Mouse (Mus musculus) spleen, adult 12 weeks (tissue): ENCODE results near the gene Elmo1.

Experiments
- DNase-seq: peaks from one replicate; pipeline ENCODE4 v3.0.0; 2022; ENCODE audit warnings: low spot score

Gene Elmo1

DNA sequence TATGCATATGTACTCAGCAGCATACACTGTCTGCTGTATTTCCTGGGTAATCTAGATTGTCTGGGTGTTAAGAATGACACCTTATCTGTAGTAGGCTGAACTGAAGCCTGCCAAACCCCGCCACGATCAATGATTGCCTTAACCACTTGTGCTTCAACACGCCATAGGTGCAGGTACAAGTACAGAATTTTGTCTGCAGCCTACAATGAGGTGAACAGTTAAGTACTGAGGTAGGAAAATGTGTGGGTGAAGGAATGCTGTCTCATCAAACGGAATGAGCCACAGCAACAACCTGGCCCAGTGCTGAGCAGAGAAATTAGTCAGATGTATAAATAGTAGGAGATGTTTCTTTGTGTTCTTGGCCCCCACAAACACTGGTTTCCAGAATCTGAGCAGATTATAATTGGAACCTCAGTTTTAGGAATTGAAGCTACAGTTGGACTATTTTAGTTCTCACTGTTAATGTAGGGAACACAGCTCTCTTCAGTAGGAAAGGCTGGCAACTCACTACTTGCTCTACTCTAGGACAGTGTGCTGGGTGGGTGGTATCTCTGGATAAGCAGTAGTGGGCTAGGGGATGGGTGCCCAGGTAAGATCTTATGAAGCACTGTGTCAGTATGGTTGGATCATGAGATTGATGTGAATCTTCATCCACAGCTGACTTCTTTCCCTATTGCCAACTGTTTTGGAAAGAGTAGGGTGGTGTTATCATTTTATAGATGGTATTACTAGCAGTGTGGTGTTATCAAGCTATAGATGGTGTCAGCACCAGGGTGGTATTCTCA is 4.7 kb downstream of the Elmo1 start:
- DNase-seq, result no peak

GRCm38 (mm10) chr13:20097006-20097617 is 6.7 kb downstream of the Elmo1 start:
- DNase-seq, result no peak

DNA sequence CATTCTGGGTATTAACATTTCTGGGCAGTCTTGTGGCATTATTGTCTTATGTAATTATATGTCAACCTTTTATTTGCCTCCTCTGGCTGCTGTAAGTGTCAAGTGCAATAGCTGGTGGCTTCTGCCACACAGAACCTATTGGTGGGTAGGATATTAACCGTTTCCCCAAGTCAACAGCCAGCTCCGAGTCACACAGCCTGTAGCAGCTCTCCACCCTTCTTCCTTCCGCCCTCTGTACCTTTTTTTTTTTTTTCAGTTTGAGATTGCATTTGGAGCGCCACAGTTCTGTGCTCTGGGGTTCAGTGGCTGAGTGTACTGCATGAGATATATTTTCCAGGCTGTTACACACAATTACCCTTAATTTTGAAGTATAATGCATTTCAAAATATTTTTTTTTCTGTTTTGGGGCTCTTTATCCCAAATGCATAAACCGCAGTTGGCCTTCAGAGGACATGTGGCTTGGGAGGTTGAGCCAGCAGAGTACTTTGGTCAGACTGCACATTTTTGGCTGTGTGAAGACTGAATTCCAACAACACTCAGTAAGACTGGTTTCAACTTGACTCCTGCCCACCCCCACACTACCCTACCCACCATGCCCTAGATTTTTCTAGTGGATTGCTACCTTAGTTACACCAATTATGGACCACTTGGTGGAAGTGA is 7.7 kb downstream of the Elmo1 start:
- no peak for DNase-seq

GRCm38 (mm10) chr13:20098594-20098965 is 8.2 kb downstream of the Elmo1 start:
- no peak for DNase-seq

- DNase-seq, result no peak
These were observed 9.2 kb downstream of the Elmo1 start for GRCm38 (mm10) chr13:20099546-20099945.

- DNase-seq, result no peak
These were observed 10.0 kb downstream of the Elmo1 start for GRCm38 (mm10) chr13:20100357-20100756.

GRCm38 (mm10) chr13:20101691-20102090 is 11.3 kb downstream of the Elmo1 start:
- DNase-seq, result no peak

DNA sequence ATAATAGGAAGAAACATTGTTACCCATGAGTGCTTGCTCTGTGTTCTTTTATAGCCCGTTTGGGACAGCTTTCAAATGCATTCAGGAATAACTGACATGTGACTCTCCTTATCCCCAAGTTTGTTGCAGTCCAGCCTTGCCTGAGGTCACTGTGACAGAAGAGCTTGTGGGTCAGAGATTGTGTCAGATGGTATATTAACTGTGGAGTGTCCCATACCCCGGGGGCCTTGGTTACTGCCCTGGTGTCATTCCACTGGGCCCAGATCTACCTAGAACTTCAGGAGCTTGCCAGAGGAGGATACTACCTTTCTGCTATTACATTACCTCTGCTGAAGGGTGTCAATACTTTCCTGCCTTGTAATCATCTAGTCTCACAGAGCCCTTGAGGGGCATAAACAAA is 14.4 kb downstream of the Elmo1 start:
- DNase-seq, result no peak

DNA sequence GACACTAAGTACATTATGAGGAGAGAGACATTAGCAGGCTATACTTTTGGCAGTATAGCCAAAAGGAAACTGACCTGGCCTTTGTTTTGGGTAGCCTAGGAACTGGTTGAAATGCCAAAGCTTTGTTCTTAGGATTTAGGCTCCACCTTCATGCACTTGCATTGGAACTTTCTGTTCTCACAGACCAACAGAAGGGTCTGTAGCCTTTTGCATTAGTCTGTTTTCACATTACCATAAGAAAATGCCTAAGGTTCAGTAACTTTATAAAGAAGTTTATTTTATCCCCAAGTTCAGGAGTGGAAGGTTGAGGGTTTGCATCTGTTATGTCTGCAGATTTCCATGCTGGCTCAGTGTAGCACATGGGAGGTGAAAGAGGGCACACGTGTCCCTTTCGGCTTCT is 15.6 kb downstream of the Elmo1 start:
- no peak for DNase-seq

- no peak for DNase-seq
These were observed 17.6 kb downstream of the Elmo1 start for GRCm38 (mm10) chr13:20107953-20108498.

DNA sequence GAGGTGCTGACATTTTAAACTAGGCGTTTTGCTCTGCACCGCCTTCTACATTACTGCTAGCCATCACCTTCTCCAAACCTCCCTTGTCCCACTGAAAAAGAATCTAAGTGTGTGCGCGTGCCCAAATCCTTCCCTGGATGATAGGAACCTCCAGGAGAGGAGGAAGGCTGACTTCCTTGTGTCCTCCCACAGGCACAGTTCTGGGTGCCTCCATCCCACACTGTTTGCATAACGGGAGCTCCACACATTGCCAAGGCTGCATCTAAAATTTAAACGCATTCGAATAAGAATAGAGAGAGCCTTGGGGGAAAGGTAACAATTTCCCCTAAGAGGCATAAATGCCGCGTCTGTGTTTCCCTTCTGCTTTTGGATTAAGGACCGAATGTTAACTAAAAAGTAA is 18.6 kb downstream of the Elmo1 start:
- DNase-seq, result no peak

GRCm38 (mm10) chr13:20109446-20109845 is 19.1 kb downstream of the Elmo1 start:
- DNase-seq, result no peak

GRCm38 (mm10) chr13:20109987-20110680 is 19.7 kb downstream of the Elmo1 start:
- no peak for DNase-seq

DNA sequence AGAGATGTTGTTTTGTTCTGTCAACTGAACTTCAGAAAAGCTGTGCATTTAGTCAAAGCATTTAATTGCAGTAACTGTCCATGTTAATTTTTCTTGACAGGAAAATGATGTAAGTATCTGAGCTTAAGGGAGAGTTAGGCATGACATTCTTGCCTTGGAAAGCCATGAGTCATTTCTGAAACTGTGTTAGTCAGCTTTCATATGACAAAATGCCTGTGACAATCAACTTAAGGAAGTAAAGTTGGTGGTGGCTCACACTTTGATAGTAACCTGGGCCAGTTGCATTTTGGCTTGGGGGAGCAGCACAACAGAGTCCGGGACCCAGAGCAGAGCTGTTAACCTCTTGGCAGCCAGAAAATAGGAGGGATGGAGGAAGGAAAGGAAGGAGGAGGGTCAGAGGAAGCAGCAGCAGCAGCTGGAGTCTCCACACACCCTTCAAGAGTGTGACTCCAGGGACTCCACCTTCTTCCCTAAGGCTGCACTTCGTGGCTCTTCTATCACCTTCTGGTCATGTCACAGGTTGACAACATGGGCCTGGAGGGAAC is 20.9 kb downstream of the Elmo1 start:
- DNase-seq, result no peak

- DNase-seq, result no peak
These were observed 24.9 kb downstream of the Elmo1 start for GRCm38 (mm10) chr13:20115131-20115907.

DNA sequence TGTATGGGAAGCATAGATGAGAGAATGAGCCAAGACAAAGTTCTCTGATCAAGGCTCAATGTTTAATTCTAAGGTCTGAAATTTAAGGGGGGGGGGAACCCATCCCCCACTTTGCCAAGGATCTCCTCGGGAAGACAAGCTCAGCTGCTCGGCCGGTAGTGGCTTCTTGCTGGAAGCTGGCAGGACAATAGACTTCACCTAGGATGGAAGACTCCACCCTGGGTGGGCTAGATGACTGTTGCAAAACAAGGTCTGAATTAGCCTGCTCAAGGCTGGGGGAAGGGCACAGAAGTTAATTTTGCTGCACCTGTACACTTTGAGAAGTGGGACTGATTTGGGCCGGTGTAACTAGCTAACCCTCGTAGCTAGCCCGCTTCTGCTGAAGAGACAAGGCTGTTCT is 25.6 kb downstream of the Elmo1 start:
- DNase-seq, result no peak

DNA sequence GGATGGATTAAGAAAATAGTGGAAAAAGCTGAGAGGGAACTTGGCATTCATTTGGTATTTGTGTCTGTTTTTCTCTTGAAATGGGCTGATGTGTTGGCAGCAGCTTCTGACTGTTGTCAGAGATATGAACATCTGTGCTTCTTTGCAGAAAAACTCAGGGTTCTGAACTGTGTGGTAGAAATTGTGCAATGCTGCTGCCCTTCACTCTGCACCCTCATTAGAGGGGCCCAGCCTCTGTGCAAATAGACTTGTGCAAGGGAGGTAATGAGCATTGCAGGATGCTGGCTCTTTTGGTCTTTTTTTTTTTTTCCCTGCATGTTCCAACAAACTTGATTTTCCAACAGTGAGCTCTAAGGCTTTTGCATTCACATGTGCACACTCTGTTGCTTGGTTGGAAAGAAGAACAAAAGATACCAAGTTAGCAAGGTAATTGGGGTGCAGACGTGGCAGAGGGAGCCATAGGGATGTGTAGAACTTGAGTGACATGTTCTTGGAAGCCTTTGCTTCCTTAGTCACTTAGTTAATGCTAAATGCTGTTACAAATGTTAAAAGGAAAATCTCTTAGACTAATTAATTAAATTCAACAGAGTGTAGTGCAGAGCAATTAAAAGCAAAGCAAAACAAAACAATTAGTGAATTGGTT is 26.6 kb downstream of the Elmo1 start:
- no peak for DNase-seq

DNA sequence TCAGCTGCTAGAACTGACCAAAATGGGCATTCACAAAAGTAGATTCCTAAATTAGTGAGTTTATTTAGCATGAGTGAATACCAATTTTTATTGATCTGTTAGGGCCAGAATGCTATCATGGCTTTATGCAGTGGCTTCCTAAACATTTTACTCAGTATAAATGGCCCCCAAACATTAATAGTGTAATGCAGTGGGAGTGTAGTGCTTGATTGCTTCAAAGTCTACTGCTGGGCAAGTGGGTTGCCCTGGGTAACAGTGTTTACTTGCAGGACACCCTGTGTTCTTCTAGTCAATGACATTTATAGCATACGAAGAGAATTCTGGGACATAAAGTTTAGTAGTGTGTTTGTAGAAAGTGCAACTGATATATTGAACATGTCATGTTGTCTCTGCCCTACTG is 27.3 kb downstream of the Elmo1 start:
- DNase-seq, result no peak

DNA sequence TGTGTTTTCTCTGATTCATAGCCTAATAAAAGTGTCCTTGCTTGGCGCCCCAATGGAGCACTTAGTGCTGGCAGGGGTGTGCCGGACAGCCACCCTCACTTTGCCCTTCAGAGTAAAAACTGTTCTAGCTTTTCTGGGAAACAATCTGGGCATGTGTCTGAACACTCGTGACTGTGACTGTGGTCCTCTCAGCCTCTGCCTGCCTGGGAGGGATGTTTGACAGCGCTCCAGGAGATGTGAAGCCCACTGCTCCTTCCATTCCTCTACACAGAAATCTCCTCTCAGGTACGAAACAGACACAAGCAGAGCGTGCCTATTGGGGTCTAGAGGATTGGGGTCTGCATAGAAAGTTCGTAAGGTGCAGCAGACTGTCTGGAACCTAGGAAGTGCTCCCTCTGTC is 28.5 kb downstream of the Elmo1 start:
- DNase-seq, result no peak

GRCm38 (mm10) chr13:20120723-20121122 is 30.3 kb downstream of the Elmo1 start:
- DNase-seq, result no peak
